Mouse (Mus musculus): ENCODE measurements around the gene Lztr1. TPM values are rescaled to one million over a fixed set of nuclear protein-coding genes. Genes with fewer than 3 reads are reported as not detected.
"Not testable (repeated sequence)": the region's sequence is repeated elsewhere in the genome, so short reads cannot be mapped to it uniquely, and the experiment has no call there.

Gene Lztr1
- total RNA-seq, 4 experiments from 2014 or later = 26.0 to 37.0 (median 29.7) TPM

- DNase-seq (ENCODE audit: low spot score) = no peak
Measured at GRCm38 (mm10) chr16:17507018-17507552, 1.4 kb upstream of the Lztr1 start.

GRCm38 (mm10) chr16:17508031-17508430, 457 bp upstream of the Lztr1 start:
- DNase-seq (ENCODE audit: low spot score) = not testable (repeated sequence)

- no peak for DNase-seq (ENCODE audit: low spot score)
Measured at GRCm38 (mm10) chr16:17509240-17509597, 731 bp downstream of the Lztr1 start.

GRCm38 (mm10) chr16:17510143-17510542, 1.7 kb downstream of the Lztr1 start:
- no peak for DNase-seq (ENCODE audit: low spot score)

GRCm38 (mm10) chr16:17510686-17511085, 2.2 kb downstream of the Lztr1 start:
- DNase-seq (ENCODE audit: low spot score) = no peak

- no peak for DNase-seq (ENCODE audit: low spot score)
Measured at GRCm38 (mm10) chr16:17511431-17511830, 2.9 kb downstream of the Lztr1 start.

- DNase-seq (ENCODE audit: low spot score) = no peak
Measured at GRCm38 (mm10) chr16:17518910-17519309, 10.4 kb downstream of the Lztr1 start.

- no peak for DNase-seq (ENCODE audit: low spot score)
Measured at GRCm38 (mm10) chr16:17524156-17524555, 15.7 kb downstream of the Lztr1 start.

- DNase-seq (ENCODE audit: low spot score) = no peak
Measured at GRCm38 (mm10) chr16:17525524-17525923, 17.0 kb downstream of the Lztr1 start.

- DNase-seq (ENCODE audit: low spot score) = no peak
Measured at GRCm38 (mm10) chr16:17526223-17526622, 17.7 kb downstream of the Lztr1 start.

GRCm38 (mm10) chr16:17527606-17528005, 19.1 kb downstream of the Lztr1 start:
- DNase-seq (ENCODE audit: low spot score) = no peak

GRCm38 (mm10) chr16:17528276-17528675, 19.8 kb downstream of the Lztr1 start:
- no peak for DNase-seq (ENCODE audit: low spot score)

GRCm38 (mm10) chr16:17529981-17530586, 21.6 kb downstream of the Lztr1 start:
- no peak for DNase-seq (ENCODE audit: low spot score)

- DNase-seq (ENCODE audit: low spot score) = peak; percentile 94
Measured at GRCm38 (mm10) chr16:17530640-17531288, 22.3 kb downstream of the Lztr1 start, which contains the start of gene Thap7. Gene Thap7, minus strand, starts transcription at chr16:17531136.

- no peak for DNase-seq (ENCODE audit: low spot score)
Measured at GRCm38 (mm10) chr16:17532271-17532670, 23.8 kb downstream of the Lztr1 start.

GRCm38 (mm10) chr16:17532676-17533329, 24.3 kb downstream of the Lztr1 start:
- no peak for DNase-seq (ENCODE audit: low spot score)

GRCm38 (mm10) chr16:17536584-17536983, 28.1 kb downstream of the Lztr1 start:
- DNase-seq (ENCODE audit: low spot score) = no peak

- no peak for DNase-seq (ENCODE audit: low spot score)
Measured at GRCm38 (mm10) chr16:17542632-17543031, 34.1 kb downstream of the Lztr1 start.

- no peak for DNase-seq (ENCODE audit: low spot score)
Measured at GRCm38 (mm10) chr16:17552837-17553236, 44.3 kb downstream of the Lztr1 start.

- DNase-seq (ENCODE audit: low spot score) = no peak
Measured at GRCm38 (mm10) chr16:17553910-17554685, 45.6 kb downstream of the Lztr1 start.

GRCm38 (mm10) chr16:17554702-17555101, 46.2 kb downstream of the Lztr1 start:
- DNase-seq (ENCODE audit: low spot score) = not testable (repeated sequence)

- no peak for DNase-seq (ENCODE audit: low spot score)
Measured at GRCm38 (mm10) chr16:17556180-17556579, 47.7 kb downstream of the Lztr1 start.
